Mouse (Mus musculus): ENCODE results near the gene Txlna. TPM values are rescaled to one million over a fixed set of nuclear protein-coding genes. Genes with fewer than 3 reads are reported as not detected.

The Txlna gene
- polyA plus RNA-seq, 2 experiments, result 80.3 to 108 TPM

DNA sequence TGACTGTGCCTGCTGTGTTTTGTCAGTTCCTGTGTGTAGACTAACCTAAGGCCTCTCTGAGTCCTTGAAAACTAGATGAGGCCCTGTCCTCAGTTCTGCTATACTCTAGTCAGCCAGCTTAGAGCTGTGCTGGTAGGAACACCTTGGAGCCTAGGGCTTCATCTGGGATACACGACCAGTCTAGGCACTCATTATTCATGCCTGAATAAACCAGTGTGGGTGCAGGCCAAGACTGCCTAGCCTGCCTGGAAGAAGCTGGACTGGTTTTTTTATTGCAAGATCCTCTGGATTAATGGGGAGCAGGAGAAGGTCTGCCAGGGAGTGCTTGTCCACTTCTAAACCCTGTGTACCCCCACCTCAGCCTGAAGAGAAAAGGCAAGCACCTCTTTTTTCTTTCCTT lies 53.9 kb downstream of the Txlna start:
- WGBS, result 39% methylated on average over 1 of the region's 1 CpGs
- Histone ChIP-seq H3K36me3 (ENCODE audit: control insufficient read depth, insufficient read depth, low read length) (peaks cover 18% of the 10 kb centered on the region), H3K9ac (ENCODE audit: low read depth, low read length, severe bottlenecking) (no peak overlapping the region), H3K9me3 (ENCODE audit: control insufficient read depth, low read length) (no peaks in the 10 kb centered on the region), H3K27me3 (ENCODE audit: control insufficient read depth, insufficient read depth, low read length) (no peaks in the 10 kb centered on the region), H3K4me3 (replicated peaks; ENCODE audit: low read length) (no peak overlapping the region), H3K4me1 (ENCODE audit: control insufficient read depth, insufficient read depth, low read length) (peaks cover 4% of the 10 kb centered on the region; the same call in 1 of the 2 replicates), H3K27ac (replicated peaks; ENCODE audit: low read depth, low read length) (no peak overlapping the region), H3K4me2 (replicated peaks; ENCODE audit: low read depth, low read length, severe bottlenecking) (no peak overlapping the region)
- DNase-seq (ENCODE audit: low spot score), result no peak
- no peak for ATAC-seq (ENCODE audit: low FRiP score, low read depth)
- TF ChIP-seq POLR2A (IDR thresholded peaks at IDR 0.05; ENCODE audit: borderline replicate concordance, extremely low read depth, insufficient read depth, insufficient read length), result no peak

- Histone ChIP-seq H3K4me3 (replicated peaks; ENCODE audit: low read length) (no peak overlapping the region), H3K4me1 (ENCODE audit: control insufficient read depth, insufficient read depth, low read length) (peaks cover 4% of the 10 kb centered on the region; the same call in 1 of the 2 replicates)
- ATAC-seq (ENCODE audit: low FRiP score, low read depth), result no peak
These were observed 55.1 kb downstream of the Txlna start for GRCm38 (mm10) chr4:129585773-129586172.

GRCm38 (mm10) chr4:129584884-129585608 lies 55.8 kb downstream of the Txlna start:
- H3K4me3 ChIP-seq (replicated peaks; ENCODE audit: low read length), result peak overlapping the region; percentile 47
- no peaks in the 10 kb centered on the region for H3K9me3 ChIP-seq (ENCODE audit: control insufficient read depth, low read length)
- H3K4me1 ChIP-seq (ENCODE audit: control insufficient read depth, insufficient read depth, low read length), result peaks cover 4% of the 10 kb centered on the region; the same call in 1 of the 2 replicates
- H3K9ac ChIP-seq (ENCODE audit: low read depth, low read length, severe bottlenecking), result peak overlapping the region; percentile 64
- no peaks in the 10 kb centered on the region for H3K27me3 ChIP-seq (ENCODE audit: control insufficient read depth, insufficient read depth, low read length)
- TF ChIP-seq POLR2A (IDR thresholded peaks at IDR 0.05; ENCODE audit: borderline replicate concordance, extremely low read depth, insufficient read depth, insufficient read length), result no peak
- 0 out of 2 replicates have a peak overlapping the region, but pooled peaks have one; percentile 38 for H3K27ac ChIP-seq (replicated peaks; ENCODE audit: low read depth, low read length)
- no peaks in the 10 kb centered on the region for H3K36me3 ChIP-seq (ENCODE audit: control insufficient read depth, insufficient read depth, low read length)
- DNase-seq (ENCODE audit: low spot score), result peak; percentile 79
- ATAC-seq (ENCODE audit: low FRiP score, low read depth), result peak; percentile 69
- H3K4me2 ChIP-seq (replicated peaks; ENCODE audit: low read depth, low read length, severe bottlenecking), result peak overlapping the region; percentile 81
- WGBS, result 4% methylated on average over 36 of the region's 36 CpGs

More at GRCm38 (mm10) chr4:129585773-129586172, 55.1 kb downstream of the Txlna start:
- WGBS, result 69% methylated on average over 9 of the region's 9 CpGs
- Histone ChIP-seq H3K27ac (replicated peaks; ENCODE audit: low read depth, low read length) (no peak overlapping the region), H3K36me3 (ENCODE audit: control insufficient read depth, insufficient read depth, low read length) (peaks cover 6% of the 10 kb centered on the region), H3K9ac (ENCODE audit: low read depth, low read length, severe bottlenecking) (no peak overlapping the region), H3K27me3 (ENCODE audit: control insufficient read depth, insufficient read depth, low read length) (no peaks in the 10 kb centered on the region), H3K9me3 (ENCODE audit: control insufficient read depth, low read length) (no peaks in the 10 kb centered on the region), H3K4me2 (replicated peaks; ENCODE audit: low read depth, low read length, severe bottlenecking) (peak overlapping the region; percentile 81; the same call in 1 of the 2 replicates)
- no peak for TF ChIP-seq POLR2A (IDR thresholded peaks at IDR 0.05; ENCODE audit: borderline replicate concordance, extremely low read depth, insufficient read depth, insufficient read length)
- DNase-seq (ENCODE audit: low spot score), result no peak

DNA sequence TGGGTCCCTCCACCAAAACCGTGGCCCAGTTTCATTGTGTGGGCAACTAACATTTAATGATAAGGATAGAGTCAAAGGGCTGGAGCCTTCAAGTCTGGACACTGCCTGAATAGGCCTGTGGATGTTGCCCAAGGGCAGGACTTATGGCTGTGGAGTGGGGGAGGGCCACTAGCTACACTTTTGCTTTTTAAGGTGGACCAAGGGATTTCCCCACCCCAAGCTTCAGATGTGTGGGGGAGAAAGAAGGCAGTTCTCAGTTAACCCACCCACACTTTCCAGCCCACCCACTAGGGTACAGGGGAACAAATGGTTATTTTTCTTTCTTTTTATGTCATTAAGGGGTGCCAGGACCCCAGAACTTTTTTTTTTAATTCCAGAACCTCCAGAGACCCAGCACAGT lies 56.5 kb downstream of the Txlna start:
- DNase-seq (ENCODE audit: low spot score) (no peak), ATAC-seq (ENCODE audit: low FRiP score, low read depth) (no peak)
- Histone ChIP-seq H3K27me3 (ENCODE audit: control insufficient read depth, insufficient read depth, low read length) (no peaks in the 10 kb centered on the region), H3K9ac (ENCODE audit: low read depth, low read length, severe bottlenecking) (peak overlapping the region; percentile 64; the same call in 1 of the 2 replicates), H3K4me3 (replicated peaks; ENCODE audit: low read length) (peak overlapping the region; percentile 47), H3K4me1 (ENCODE audit: control insufficient read depth, insufficient read depth, low read length) (peaks cover 4% of the 10 kb centered on the region; the same call in 1 of the 2 replicates), H3K9me3 (ENCODE audit: control insufficient read depth, low read length) (no peaks in the 10 kb centered on the region), H3K36me3 (ENCODE audit: control insufficient read depth, insufficient read depth, low read length) (no peaks in the 10 kb centered on the region), H3K4me2 (replicated peaks; ENCODE audit: low read depth, low read length, severe bottlenecking) (peak overlapping the region; percentile 81), H3K27ac (replicated peaks; ENCODE audit: low read depth, low read length) (0 out of 2 replicates have a peak overlapping the region, but pooled peaks have one; percentile 38)
- WGBS, result 48% methylated on average over 1 of the region's 1 CpGs
- no peak for TF ChIP-seq POLR2A (IDR thresholded peaks at IDR 0.05; ENCODE audit: borderline replicate concordance, extremely low read depth, insufficient read depth, insufficient read length)

DNA sequence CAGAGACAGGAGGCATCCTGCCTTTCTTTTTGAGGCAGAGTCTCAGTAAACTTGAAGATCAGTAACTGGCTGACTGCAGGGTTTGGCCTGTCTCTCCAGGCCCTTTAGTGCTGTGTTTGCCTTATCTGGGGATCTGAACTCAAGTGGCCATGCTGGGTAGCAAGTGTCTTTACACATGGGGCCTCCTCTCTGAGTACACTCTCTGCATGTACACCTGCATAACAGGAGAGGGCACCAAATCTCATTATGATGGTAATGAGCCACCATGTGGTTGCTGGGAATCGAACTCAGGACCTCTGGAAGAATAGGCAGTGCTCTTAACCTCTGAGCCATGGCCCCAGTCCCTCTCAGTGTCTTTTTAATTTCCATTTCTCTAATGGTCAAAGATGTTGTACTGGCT lies 58.6 kb downstream of the Txlna start:
- no peak overlapping the region for H3K4me2 ChIP-seq (replicated peaks; ENCODE audit: low read depth, low read length, severe bottlenecking)
- H3K4me3 ChIP-seq (replicated peaks; ENCODE audit: low read length), result no peak overlapping the region
- H3K36me3 ChIP-seq (ENCODE audit: control insufficient read depth, insufficient read depth, low read length), result no peaks in the 10 kb centered on the region
- H3K9ac ChIP-seq (ENCODE audit: low read depth, low read length, severe bottlenecking), result no peak overlapping the region
- no peaks in the 10 kb centered on the region for H3K27me3 ChIP-seq (ENCODE audit: control insufficient read depth, insufficient read depth, low read length)
- no peak for TF ChIP-seq POLR2A (IDR thresholded peaks at IDR 0.05; ENCODE audit: borderline replicate concordance, extremely low read depth, insufficient read depth, insufficient read length)
- H3K4me1 ChIP-seq (ENCODE audit: control insufficient read depth, insufficient read depth, low read length), result peaks cover 4% of the 10 kb centered on the region; the same call in 1 of the 2 replicates
- DNase-seq (ENCODE audit: low spot score) (no peak), ATAC-seq (ENCODE audit: low FRiP score, low read depth) (no peak)
- H3K9me3 ChIP-seq (ENCODE audit: control insufficient read depth, low read length), result no peaks in the 10 kb centered on the region
- 91% methylated on average over 1 of the region's 1 CpGs for WGBS
- H3K27ac ChIP-seq (replicated peaks; ENCODE audit: low read depth, low read length), result no peak overlapping the region
